Mouse (Mus musculus): Measurements from ENCODE around the gene Cxxc4. TPM values are rescaled to one million over a fixed set of nuclear protein-coding genes. Genes with fewer than 3 reads are reported as not detected.

Cxxc4 gene
- polyA plus RNA-seq, 1 experiment from 2014 or later, result 0.08 TPM

GRCm38 (mm10) chr3:134232753-134233152 lies 3.5 kb upstream of the Cxxc4 start:
- Histone ChIP-seq H3K4me2 (no peak overlapping the region), H3K9me3 (replicated peaks) (no peaks in the 10 kb centered on the region), H3K36me3 (replicated peaks) (no peaks in the 10 kb centered on the region), H3K4me1 (replicated peaks) (no peaks in the 10 kb centered on the region), H3K27ac (replicated peaks) (no peak overlapping the region), H3K27me3 (peaks cover 35% of the 10 kb centered on the region), H3K4me3 (replicated peaks) (no peak overlapping the region), H3K9ac (no peak overlapping the region)
- 51% methylated on average over 2 of the region's 2 CpGs for WGBS (ENCODE audit: insufficient replicate concordance)
- no peak for ATAC-seq (ENCODE audit: insufficient read depth)

- under 1% methylated on average over 48 of the region's 55 CpGs for WGBS (ENCODE audit: insufficient replicate concordance)
- Histone ChIP-seq H3K4me3 (replicated peaks) (peak overlapping the region; percentile 43), H3K9me3 (replicated peaks) (no peaks in the 10 kb centered on the region), H3K36me3 (replicated peaks) (no peaks in the 10 kb centered on the region), H3K27me3 (peaks cover 65% of the 10 kb centered on the region), H3K27ac (replicated peaks) (no peak overlapping the region), H3K9ac (no peak overlapping the region), H3K4me1 (replicated peaks) (0 out of 2 replicates have a peak, but pooled peaks cover 2% of the 10 kb centered on the region), H3K4me2 (peak overlapping the region; percentile 62)
- peak; percentile 66 for ATAC-seq (ENCODE audit: insufficient read depth)
These were observed 532 bp upstream of the Cxxc4 start for GRCm38 (mm10) chr3:134235491-134236413.

DNA sequence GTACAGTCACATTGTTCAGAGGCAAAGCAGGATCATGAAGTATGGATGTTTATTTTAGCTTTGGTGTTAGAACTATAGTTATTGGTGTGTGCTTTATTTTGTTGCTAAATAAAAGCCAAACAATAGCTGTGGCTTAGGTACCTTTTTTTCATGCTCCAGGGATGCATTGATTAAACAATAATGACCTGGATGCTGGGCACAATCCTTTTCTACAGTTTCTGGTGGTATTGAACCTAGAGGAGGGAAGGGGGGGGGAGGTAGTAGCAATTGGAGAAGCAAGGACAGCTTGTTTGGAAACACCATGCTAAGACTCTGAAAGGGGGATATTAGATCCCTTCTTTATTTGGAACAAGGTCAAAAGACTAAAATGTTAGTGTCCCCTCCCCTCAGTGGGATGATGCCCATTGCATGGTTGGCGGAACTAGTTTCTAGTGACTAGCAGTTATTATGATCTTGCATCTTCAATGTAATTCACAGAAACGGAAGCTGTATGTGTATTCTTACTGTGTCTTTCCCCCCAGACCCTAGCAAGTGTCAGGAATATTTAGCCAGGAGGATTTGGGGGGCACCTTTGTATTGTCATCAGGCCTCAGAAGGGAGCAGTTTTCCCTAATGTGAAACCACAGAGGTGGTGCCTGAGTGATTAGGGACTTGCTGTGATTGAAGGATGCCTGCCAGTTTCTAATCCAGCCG lies 975 bp downstream of the Cxxc4 start:
- Histone ChIP-seq H3K27me3 (peaks cover 76% of the 10 kb centered on the region), H3K27ac (replicated peaks) (no peak overlapping the region)
- 57% methylated on average over 3 of the region's 3 CpGs for WGBS (ENCODE audit: insufficient replicate concordance)

GRCm38 (mm10) chr3:134238621-134239310 lies 2.5 kb downstream of the Cxxc4 start:
- H3K4me2 ChIP-seq, result peak overlapping the region; percentile 70
- peak overlapping the region; percentile 56 for H3K4me3 ChIP-seq (replicated peaks)
- 4% methylated on average over 14 of the region's 14 CpGs for WGBS (ENCODE audit: insufficient replicate concordance)
- no peak for ATAC-seq (ENCODE audit: insufficient read depth)
- H3K27ac ChIP-seq (replicated peaks), result no peak overlapping the region
- H3K36me3 ChIP-seq (replicated peaks), result no peaks in the 10 kb centered on the region
- H3K9me3 ChIP-seq (replicated peaks), result no peaks in the 10 kb centered on the region
- peaks cover 78% of the 10 kb centered on the region for H3K27me3 ChIP-seq
- no peak overlapping the region for H3K9ac ChIP-seq
- 0 out of 2 replicates have a peak, but pooled peaks cover 2% of the 10 kb centered on the region for H3K4me1 ChIP-seq (replicated peaks)

More for the DNA sequence above, 975 bp downstream of the Cxxc4 start:
- H3K36me3 ChIP-seq (replicated peaks), result no peaks in the 10 kb centered on the region
- 0 out of 2 replicates have a peak, but pooled peaks cover 2% of the 10 kb centered on the region for H3K4me1 ChIP-seq (replicated peaks)
- ATAC-seq (ENCODE audit: insufficient read depth), result no peak
- no peak overlapping the region for H3K4me2 ChIP-seq
- no peak overlapping the region for H3K9ac ChIP-seq
- no peaks in the 10 kb centered on the region for H3K9me3 ChIP-seq (replicated peaks)
- H3K4me3 ChIP-seq (replicated peaks), result no peak overlapping the region

GRCm38 (mm10) chr3:134239321-134239970 lies 3.2 kb downstream of the Cxxc4 start:
- Histone ChIP-seq H3K27me3 (peaks cover 76% of the 10 kb centered on the region), H3K4me3 (replicated peaks) (peak overlapping the region; percentile 56), H3K27ac (replicated peaks) (no peak overlapping the region), H3K9me3 (replicated peaks) (no peaks in the 10 kb centered on the region), H3K9ac (no peak overlapping the region), H3K36me3 (replicated peaks) (no peaks in the 10 kb centered on the region), H3K4me1 (replicated peaks) (0 out of 2 replicates have a peak, but pooled peaks cover 2% of the 10 kb centered on the region), H3K4me2 (peak overlapping the region; percentile 70)
- ATAC-seq (ENCODE audit: insufficient read depth), result 0 out of 2 replicates have a peak, but pooled peaks have one; percentile 20
- WGBS (ENCODE audit: insufficient replicate concordance), result under 1% methylated on average over 51 of the region's 51 CpGs

DNA sequence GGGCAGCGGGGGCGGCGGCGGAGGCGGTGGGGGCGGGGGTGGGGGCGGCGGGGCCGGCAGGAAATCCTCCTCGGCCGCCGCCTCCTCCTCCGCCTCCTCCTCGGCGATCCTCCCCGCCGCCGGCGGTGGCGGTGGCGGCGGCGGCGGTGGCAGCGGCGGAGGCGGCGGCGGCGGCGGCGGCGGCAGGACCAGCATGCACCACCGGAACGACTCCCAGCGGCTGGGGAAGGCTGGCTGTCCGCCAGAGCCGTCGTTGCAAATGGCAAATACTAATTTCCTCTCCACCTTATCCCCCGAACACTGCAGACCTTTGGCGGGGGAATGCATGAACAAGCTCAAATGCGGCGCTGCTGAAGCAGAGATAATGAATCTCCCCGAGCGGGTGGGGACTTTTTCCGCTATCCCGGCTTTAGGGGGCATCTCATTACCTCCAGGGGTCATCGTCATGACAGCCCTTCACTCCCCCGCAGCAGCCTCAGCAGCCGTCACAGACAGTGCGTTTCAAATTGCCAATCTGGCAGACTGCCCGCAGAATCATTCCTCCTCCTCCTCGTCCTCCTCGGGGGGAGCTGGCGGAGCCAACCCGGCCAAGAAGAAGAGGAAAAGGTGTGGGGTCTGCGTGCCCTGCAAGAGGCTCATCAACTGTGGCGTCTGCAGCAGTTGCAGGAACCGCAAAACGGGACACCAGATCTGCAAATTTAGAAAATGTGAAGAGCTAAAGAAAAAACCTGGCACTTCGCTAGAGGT lies 3.9 kb downstream of the Cxxc4 start:
- Histone ChIP-seq H3K4me1 (replicated peaks) (0 out of 2 replicates have a peak, but pooled peaks cover 2% of the 10 kb centered on the region), H3K27me3 (peaks cover 69% of the 10 kb centered on the region), H3K4me2 (peak overlapping the region; percentile 70), H3K9me3 (replicated peaks) (no peaks in the 10 kb centered on the region), H3K36me3 (replicated peaks) (no peaks in the 10 kb centered on the region), H3K27ac (replicated peaks) (no peak overlapping the region), H3K4me3 (replicated peaks) (peak overlapping the region; percentile 56), H3K9ac (no peak overlapping the region)
- under 1% methylated on average over 40 of the region's 61 CpGs for WGBS (ENCODE audit: insufficient replicate concordance)
- ATAC-seq (ENCODE audit: insufficient read depth), result no peak; the same call in 1 of the 2 replicates

- no peak overlapping the region for H3K9ac ChIP-seq
- WGBS (ENCODE audit: insufficient replicate concordance), result 21% methylated on average over 6 of the region's 6 CpGs
- no peak for ATAC-seq (ENCODE audit: insufficient read depth)
- H3K27ac ChIP-seq (replicated peaks), result no peak overlapping the region
- H3K27me3 ChIP-seq, result peaks cover 64% of the 10 kb centered on the region
- no peaks in the 10 kb centered on the region for H3K36me3 ChIP-seq (replicated peaks)
- H3K4me3 ChIP-seq (replicated peaks), result peak overlapping the region; percentile 56; the same call in 1 of the 2 replicates
- H3K4me2 ChIP-seq, result peak overlapping the region; percentile 70
- no peaks in the 10 kb centered on the region for H3K9me3 ChIP-seq (replicated peaks)
- 0 out of 2 replicates have a peak, but pooled peaks cover 2% of the 10 kb centered on the region for H3K4me1 ChIP-seq (replicated peaks)
These were observed 4.4 kb downstream of the Cxxc4 start for GRCm38 (mm10) chr3:134240718-134241025.

DNA sequence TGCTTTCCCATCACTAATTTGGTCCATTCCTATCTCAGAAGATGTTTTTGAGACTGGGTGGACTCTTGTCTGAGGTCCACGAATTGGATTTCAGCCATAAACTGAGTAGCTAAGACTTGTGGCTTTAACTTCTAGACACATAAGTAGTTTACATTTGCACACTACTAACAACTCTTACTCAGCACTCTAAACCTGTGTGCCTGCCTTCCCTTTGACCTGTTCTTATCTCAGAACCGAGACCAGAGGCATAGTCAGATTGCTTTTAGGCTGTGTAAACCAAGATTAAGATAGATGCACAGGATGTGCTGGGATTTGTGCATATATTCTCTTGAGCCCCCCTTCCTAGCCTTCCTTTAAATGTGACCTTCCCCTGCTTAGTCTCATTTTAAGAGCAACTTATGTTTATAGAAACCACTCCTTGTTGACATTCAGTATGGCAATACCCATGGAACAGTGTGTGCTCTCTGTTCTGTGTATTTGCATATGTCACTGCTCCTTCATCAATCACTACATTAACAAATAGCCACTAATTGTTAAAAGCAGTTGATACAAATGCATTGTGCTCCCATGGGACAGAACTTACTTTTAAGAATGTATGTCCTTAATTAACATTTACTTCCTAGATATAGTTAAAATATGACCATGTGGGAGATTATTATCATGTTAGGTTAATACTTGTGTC lies 7.0 kb downstream of the Cxxc4 start:
- no peak overlapping the region for H3K9ac ChIP-seq
- no peak for ATAC-seq (ENCODE audit: insufficient read depth)
- no peaks in the 10 kb centered on the region for H3K36me3 ChIP-seq (replicated peaks)
- H3K4me2 ChIP-seq, result no peak overlapping the region
- WGBS (ENCODE audit: insufficient replicate concordance), result 35% methylated on average over 2 of the region's 2 CpGs
- H3K27me3 ChIP-seq, result peaks cover 38% of the 10 kb centered on the region
- no peaks in the 10 kb centered on the region for H3K9me3 ChIP-seq (replicated peaks)
- H3K27ac ChIP-seq (replicated peaks), result no peak overlapping the region
- H3K4me3 ChIP-seq (replicated peaks), result no peak overlapping the region
- H3K4me1 ChIP-seq (replicated peaks), result 0 out of 2 replicates have a peak, but pooled peaks cover 2% of the 10 kb centered on the region

DNA sequence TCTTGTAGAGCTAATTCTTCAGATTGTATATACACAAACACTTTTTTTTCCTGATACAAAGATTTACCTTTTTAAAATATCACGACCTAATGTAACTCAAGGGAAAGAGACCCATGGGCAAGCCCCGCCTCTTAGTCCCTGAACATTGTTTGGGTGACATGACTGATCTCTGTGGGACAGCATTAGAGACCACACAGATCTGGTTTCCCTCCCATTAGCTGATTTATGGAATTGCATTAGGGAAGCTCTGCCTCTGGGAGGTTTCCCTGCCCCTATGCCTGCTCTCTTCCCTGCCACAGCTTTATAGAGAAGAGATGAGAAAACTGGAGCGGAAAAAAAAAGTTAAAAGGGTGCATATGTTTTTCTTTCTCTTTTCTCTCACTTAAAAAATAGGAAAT lies 7.6 kb downstream of the Cxxc4 start:
- Histone ChIP-seq H3K36me3 (replicated peaks) (no peaks in the 10 kb centered on the region), H3K9ac (no peak overlapping the region), H3K4me1 (replicated peaks) (0 out of 2 replicates have a peak, but pooled peaks cover 2% of the 10 kb centered on the region), H3K27ac (replicated peaks) (no peak overlapping the region), H3K9me3 (replicated peaks) (no peaks in the 10 kb centered on the region), H3K4me3 (replicated peaks) (no peak overlapping the region), H3K27me3 (peaks cover 32% of the 10 kb centered on the region), H3K4me2 (no peak overlapping the region)
- ATAC-seq (ENCODE audit: insufficient read depth), result no peak
- WGBS (ENCODE audit: insufficient replicate concordance), result 38% methylated on average over 3 of the region's 3 CpGs
